Mouse (Mus musculus) kidney, embryonic 14.5 days (tissue): ENCODE data around the gene Clip2. TPM values are rescaled to one million over a fixed set of nuclear protein-coding genes. Genes with fewer than 3 reads are reported as not detected.

Source experiments
- ATAC-seq: fragments of 200-750 bp; cut with Nextera tagmentation; 2 replicates; pipeline ENCODE4 v1.8.0; 2017; ENCODE audit warnings: moderate number of reproducible peaks, mild to moderate bottlenecking, moderate TSS enrichment, moderate library complexity; ENCODE audit not compliant: low FRiP score, low TSS enrichment
- H3K27ac ChIP-seq: fragments of 300-500 bp; sonication (generic); 2 replicates; pipeline ENCODE4 v1.5.1; 2014; ENCODE audit warnings: low read depth, mild to moderate bottlenecking, low read length, moderate library complexity, mixed read lengths
- H3K27me3 ChIP-seq: fragments of 300-500 bp; sonication (generic); 2 replicates; pipeline ENCODE4 v1.6.1; 2014; ENCODE audit warnings: mild to moderate bottlenecking, low read length; ENCODE audit not compliant: control insufficient read depth, insufficient read depth
- H3K36me3 ChIP-seq: fragments of 300-500 bp; sonication (generic); 2 replicates; pipeline ENCODE4 v1.6.1; 2014; ENCODE audit warnings: low read length, mixed read lengths; ENCODE audit not compliant: control insufficient read depth, insufficient read depth
- H3K4me1 ChIP-seq: fragments of 300-500 bp; sonication (generic); 2 replicates; pipeline ENCODE4 v1.6.1; 2014; ENCODE audit warnings: low read length, mixed read lengths; ENCODE audit not compliant: control insufficient read depth, insufficient read depth
- H3K4me2 ChIP-seq: fragments of 300-500 bp; sonication (generic); replicated peaks from 2 replicates; pipeline ENCODE4 v1.6.1; 2014; ENCODE audit warnings: low read depth, mild to moderate bottlenecking, low read length
- H3K4me3 ChIP-seq: fragments of 300-500 bp; sonication (generic); 2 replicates; pipeline ENCODE4 v1.5.1; 2014; ENCODE audit warnings: mild to moderate bottlenecking, low read length
- H3K9ac ChIP-seq: fragments of 300-500 bp; sonication (generic); 2 replicates; pipeline ENCODE4 v1.6.1; 2014; ENCODE audit warnings: low read depth, mild to moderate bottlenecking, low read length, moderate library complexity
- H3K9me3 ChIP-seq: fragments of 300-500 bp; sonication (generic); 2 replicates; pipeline ENCODE4 v1.6.1; 2016; ENCODE audit warnings: low read length; ENCODE audit not compliant: control insufficient read depth
- WGBS: fragments of 180-500 bp; shearing (Covaris S2); extraction: QIAGEN DNeasy Blood & Tissue Kit; methylation state at CpG from one replicate; pipeline ENCODE4 v1.1.7; 2014; 5-methylcytosine and 5-hydroxymethylcytosine counted together
- polyA plus RNA-seq: library from polyadenylated mRNA; unstranded; fragments of >200 nt; fragmentation: Nextera tagmentation; extraction: Ambion mirVana; gene quantifications from 2 replicates; pipeline ENCODE4 v1.2.1, GENCODE M21; 2014

The Clip2 gene
- polyA plus RNA-seq, 1 experiment from 2014 or later: 4.4 TPM

GRCm38 (mm10) chr5:134568964-134569491 lies 16.8 kb upstream of the Clip2 start:
- Histone ChIP-seq H3K27me3 (no peaks in the 10 kb centered on the region), H3K36me3 (no peaks in the 10 kb centered on the region), H3K27ac (peak overlapping the region; percentile 85), H3K9ac (no peak overlapping the region; the same call in 1 of the 2 replicates), H3K4me2 (peak overlapping the region; percentile 2; the same call in 1 of the 2 replicates), H3K4me1 (peaks cover 20% of the 10 kb centered on the region), H3K9me3 (no peaks in the 10 kb centered on the region), H3K4me3 (no peak overlapping the region)
- 34% methylated on average over 8 of the region's 8 CpGs for WGBS
- peak; percentile 68 for ATAC-seq

DNA sequence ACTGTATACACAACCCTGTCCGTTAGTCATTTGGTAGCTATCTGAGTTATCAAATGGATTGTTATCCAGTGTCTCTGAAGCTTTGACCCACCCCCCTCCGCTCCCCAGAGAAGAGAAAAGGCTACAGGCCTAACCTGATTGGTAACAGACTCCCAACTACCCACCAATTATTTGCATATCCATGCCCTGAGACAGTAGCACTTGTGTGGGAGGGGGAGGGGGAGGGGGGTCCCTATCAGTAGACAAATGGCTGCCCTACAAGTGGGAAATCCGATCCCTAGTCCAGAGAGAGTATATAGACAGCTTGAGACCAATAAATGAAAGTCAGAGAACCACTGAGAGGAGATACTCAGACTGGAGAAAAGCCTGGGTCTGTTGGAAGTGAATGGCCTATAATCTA lies 15.8 kb upstream of the Clip2 start:
- 69% methylated on average over 3 of the region's 3 CpGs for WGBS
- Histone ChIP-seq H3K27me3 (no peaks in the 10 kb centered on the region), H3K36me3 (no peaks in the 10 kb centered on the region), H3K9ac (no peak overlapping the region), H3K4me2 (no peak overlapping the region), H3K4me1 (peaks cover 20% of the 10 kb centered on the region), H3K4me3 (no peak overlapping the region), H3K9me3 (no peaks in the 10 kb centered on the region), H3K27ac (peak overlapping the region; percentile 85)
- ATAC-seq: no peak

- Histone ChIP-seq H3K9me3 (no peaks in the 10 kb centered on the region), H3K4me1 (peaks cover 18% of the 10 kb centered on the region), H3K27me3 (no peaks in the 10 kb centered on the region), H3K4me2 (no peak overlapping the region), H3K4me3 (no peak overlapping the region), H3K36me3 (no peaks in the 10 kb centered on the region), H3K9ac (no peak overlapping the region), H3K27ac (peak overlapping the region; percentile 85; the same call in 1 of the 2 replicates)
- WGBS: 82% methylated on average over 4 of the region's 4 CpGs
- ATAC-seq: no peak
Measured at GRCm38 (mm10) chr5:134567445-134567844, 15.2 kb upstream of the Clip2 start.

- H3K4me1 ChIP-seq: peaks cover 14% of the 10 kb centered on the region
Measured at GRCm38 (mm10) chr5:134565696-134566095, 13.5 kb upstream of the Clip2 start.

DNA sequence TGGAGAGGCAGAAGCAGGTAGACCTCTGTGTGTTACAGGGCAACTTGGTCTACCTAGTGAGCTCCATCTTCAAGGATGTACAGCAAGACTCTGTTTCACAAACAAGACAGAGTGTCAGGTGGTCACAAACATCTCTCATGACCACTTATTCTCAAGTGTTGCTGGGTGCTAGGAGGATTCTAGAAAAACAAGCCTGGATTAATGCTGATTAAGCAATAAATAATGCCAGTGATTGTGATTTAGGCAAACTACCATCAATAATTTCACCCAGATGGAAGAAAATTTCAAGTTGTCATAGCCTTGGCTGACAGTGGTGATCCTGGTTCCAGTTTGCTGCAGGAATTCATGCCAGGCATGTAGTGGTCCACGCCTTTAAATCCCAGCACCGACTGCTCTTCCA lies 12.0 kb upstream of the Clip2 start:
- Histone ChIP-seq H3K27ac (no peak overlapping the region), H3K4me3 (no peak overlapping the region), H3K36me3 (no peaks in the 10 kb centered on the region), H3K27me3 (no peaks in the 10 kb centered on the region), H3K9me3 (no peaks in the 10 kb centered on the region), H3K4me1 (peaks cover 14% of the 10 kb centered on the region), H3K9ac (no peak overlapping the region), H3K4me2 (no peak overlapping the region)
- ATAC-seq: no peak
- WGBS: 96% methylated on average over 2 of the region's 2 CpGs

More at GRCm38 (mm10) chr5:134565696-134566095, 13.5 kb upstream of the Clip2 start:
- ATAC-seq: no peak
- H3K4me3 ChIP-seq: no peak overlapping the region
- H3K27ac ChIP-seq: no peak overlapping the region
- no peaks in the 10 kb centered on the region for H3K36me3 ChIP-seq
- H3K4me2 ChIP-seq: no peak overlapping the region
- no peak overlapping the region for H3K9ac ChIP-seq
- H3K27me3 ChIP-seq: no peaks in the 10 kb centered on the region
- no peaks in the 10 kb centered on the region for H3K9me3 ChIP-seq
- WGBS: 92% methylated on average over 6 of the region's 6 CpGs

DNA sequence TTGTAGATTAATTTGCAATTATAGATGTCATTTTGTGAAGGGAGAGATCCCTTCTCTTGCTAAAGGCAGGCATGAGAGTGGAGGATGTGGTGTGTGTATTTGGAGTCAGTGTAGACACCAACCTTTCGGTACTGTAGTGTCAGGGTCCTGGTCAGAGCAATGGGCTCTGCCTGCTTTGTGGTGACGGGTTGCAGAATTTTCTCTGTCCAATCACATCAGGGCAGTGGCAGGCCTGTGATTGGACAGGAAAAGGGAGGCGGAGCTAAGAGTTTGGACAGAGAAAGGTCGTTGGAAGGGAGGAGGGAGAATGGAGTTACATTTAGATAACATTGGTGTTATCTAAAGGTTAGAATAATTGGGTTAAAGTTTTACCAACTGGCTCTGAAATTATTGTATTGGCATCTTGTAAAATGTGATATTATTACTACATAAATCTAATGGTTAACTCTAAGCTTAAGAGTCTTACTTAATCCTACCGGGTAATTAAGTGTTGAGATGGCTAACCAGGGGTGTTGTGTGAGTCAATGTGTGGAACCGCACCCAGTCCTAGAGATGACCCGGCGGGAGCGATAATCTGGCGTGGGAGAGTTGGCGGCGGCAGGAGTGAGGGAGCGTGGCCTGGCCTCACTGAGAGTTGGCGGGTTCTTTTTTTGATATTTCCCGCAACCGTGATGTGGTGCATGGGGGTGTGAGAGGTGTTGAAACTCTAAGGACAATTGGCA lies 8.4 kb upstream of the Clip2 start:
- ATAC-seq: no peak
- Histone ChIP-seq H3K9ac (no peak overlapping the region), H3K4me2 (no peak overlapping the region), H3K27me3 (no peaks in the 10 kb centered on the region), H3K36me3 (no peaks in the 10 kb centered on the region), H3K4me1 (0 out of 2 replicates have a peak, but pooled peaks cover 3% of the 10 kb centered on the region), H3K4me3 (no peak overlapping the region), H3K9me3 (no peaks in the 10 kb centered on the region), H3K27ac (no peak overlapping the region)
- WGBS: 83% methylated on average over 16 of the region's 16 CpGs

DNA sequence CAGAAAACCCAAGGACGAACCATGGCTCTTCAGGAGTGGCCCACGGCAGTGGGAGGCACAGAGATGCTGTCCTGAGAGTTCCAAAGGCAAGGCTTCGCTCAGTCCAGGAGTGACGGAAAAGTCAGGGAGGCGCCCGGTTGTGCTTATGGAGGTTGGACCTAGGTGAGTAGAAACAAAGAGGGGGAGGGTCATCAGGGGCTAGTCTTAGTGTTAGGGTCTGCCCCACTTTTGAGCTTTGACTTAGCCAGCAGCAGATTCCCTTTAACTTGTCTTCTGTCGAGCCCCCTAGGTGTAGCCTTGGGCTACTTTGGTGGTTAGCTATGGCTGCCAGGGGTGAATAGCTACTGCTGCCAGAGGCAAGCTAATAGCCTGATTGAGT lies 7.8 kb upstream of the Clip2 start, which contains the start of gene Syna:
Gene Syna, minus strand, starts transcription at position 101 of the 379 bp plus-strand sequence.
- H3K4me3 ChIP-seq: no peak within 1 kb of the TSS
- 81% methylated on average over 7 of the region's 7 CpGs for WGBS
- H3K4me1 ChIP-seq: 0 out of 2 replicates have a peak, but pooled peaks cover 7% of the 10 kb centered on the region
- H3K36me3 ChIP-seq: no peaks in the 10 kb centered on the region
- no peak within 1 kb of the TSS for H3K4me2 ChIP-seq
- no peaks in the 10 kb centered on the region for H3K9me3 ChIP-seq
- H3K9ac ChIP-seq: no peak within 1 kb of the TSS
- no peak for ATAC-seq
- no peaks in the 10 kb centered on the region for H3K27me3 ChIP-seq
- H3K27ac ChIP-seq: no peak within 1 kb of the TSS

DNA sequence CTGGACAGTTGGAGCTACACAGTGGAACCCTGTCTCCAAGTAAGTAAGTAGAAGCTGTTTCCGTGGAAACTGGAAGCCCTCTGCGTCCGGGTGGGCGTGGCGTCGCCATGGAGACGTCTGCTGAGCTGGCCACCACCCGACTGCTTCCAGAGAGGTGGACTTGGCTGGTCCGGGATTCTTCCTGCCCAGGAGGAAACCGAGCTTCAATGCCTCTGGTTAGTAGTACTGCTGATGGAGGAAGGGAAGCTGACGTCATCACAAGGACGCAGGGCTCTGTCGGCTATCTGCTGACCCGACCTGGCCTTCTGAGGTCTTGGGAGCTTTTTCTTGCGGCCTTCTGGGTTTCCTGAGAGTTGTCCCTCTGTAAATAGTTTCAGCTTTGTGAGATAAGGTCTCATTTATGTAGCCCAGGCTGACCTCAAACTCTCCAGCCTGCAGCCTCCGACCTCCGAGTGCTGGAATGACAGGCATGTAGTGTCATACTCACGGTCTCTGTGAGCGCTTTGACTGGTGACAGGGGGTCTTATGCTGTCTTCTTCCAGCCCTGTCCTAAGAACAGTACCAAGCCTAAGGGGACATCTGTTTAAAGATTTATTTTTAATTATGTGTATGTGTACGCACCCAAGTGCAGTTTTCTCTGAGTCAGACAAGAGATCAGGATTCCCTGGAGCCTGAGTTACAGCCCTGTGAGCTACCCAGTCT lies 3.4 kb upstream of the Clip2 start:
- Histone ChIP-seq H3K4me2 (peak overlapping the region; percentile 15; the same call in 1 of the 2 replicates), H3K4me3 (no peak overlapping the region), H3K9me3 (no peaks in the 10 kb centered on the region), H3K27ac (no peak overlapping the region), H3K27me3 (no peaks in the 10 kb centered on the region), H3K9ac (no peak overlapping the region), H3K36me3 (no peaks in the 10 kb centered on the region), H3K4me1 (peaks cover 10% of the 10 kb centered on the region)
- peak; percentile 45 for ATAC-seq
- 12% methylated on average over 20 of the region's 20 CpGs for WGBS
